Mouse (Mus musculus): ENCODE data around the gene Tmem41b. TPM values are rescaled to one million over a fixed set of nuclear protein-coding genes. Genes with fewer than 3 reads are reported as not detected.

The Tmem41b gene
- total and polyA plus RNA-seq, 2 experiments from 2014 or later: 64.8 to 93.7 TPM

GRCm38 (mm10) chr7:109959716-109960612 is 26.8 kb downstream of the Tmem41b start, which contains the start of gene Dennd5a:
TSS of gene Dennd5a (minus strand) at chr7:109960470.
- peak within 1 kb of the TSS; percentile 87 for H3K9ac ChIP-seq (replicated peaks; ENCODE audit: low read depth, low read length)

GRCm38 (mm10) chr7:109958843-109959715 is 27.6 kb downstream of the Tmem41b start:
- H3K4me1 ChIP-seq (ENCODE audit: control insufficient read depth, insufficient read depth): peaks cover 31% of the 10 kb centered on the region
- 2% methylated on average over 18 of the region's 18 CpGs for WGBS
- no peak for TF ChIP-seq CTCF (IDR thresholded peaks at IDR 0.05; ENCODE audit: low read depth)
- TF ChIP-seq EP300 (IDR thresholded peaks at IDR 0.05; ENCODE audit: low read depth): no peak
- peak; percentile 14; the same call in 1 of the 2 replicates for ATAC-seq (ENCODE audit: insufficient read depth, low read depth)
- DNase-seq (ENCODE audit: low spot score): peak; percentile 11
- H3K27me3 ChIP-seq (ENCODE audit: control insufficient read depth, insufficient read depth, low read length): no peaks in the 10 kb centered on the region
- peak overlapping the region; percentile 93 for H3K27ac ChIP-seq (ENCODE audit: low read depth)
- H3K36me3 ChIP-seq (replicated peaks; ENCODE audit: control insufficient read depth, insufficient read depth, low read length): no peaks in the 10 kb centered on the region
- no peaks in the 10 kb centered on the region for H3K9me3 ChIP-seq (replicated peaks; ENCODE audit: control insufficient read depth, low read length)
- H3K4me2 ChIP-seq (ENCODE audit: low read depth, low read length): peak overlapping the region; percentile 83
- peak overlapping the region; percentile 87 for H3K9ac ChIP-seq (replicated peaks; ENCODE audit: low read depth, low read length)
- H3K4me3 ChIP-seq (ENCODE audit: low read depth, low read length): peak overlapping the region; percentile 80

More at GRCm38 (mm10) chr7:109959716-109960612, 26.8 kb downstream of the Tmem41b start, which contains the start of gene Dennd5a:
- no peaks in the 10 kb centered on the region for H3K36me3 ChIP-seq (replicated peaks; ENCODE audit: control insufficient read depth, insufficient read depth, low read length)
- peak within 1 kb of the TSS; percentile 80 for H3K4me3 ChIP-seq (ENCODE audit: low read depth, low read length)
- no peaks in the 10 kb centered on the region for H3K27me3 ChIP-seq (ENCODE audit: control insufficient read depth, insufficient read depth, low read length)
- under 1% methylated on average over 93 of the region's 107 CpGs for WGBS
- peaks cover 22% of the 10 kb centered on the region for H3K4me1 ChIP-seq (ENCODE audit: control insufficient read depth, insufficient read depth)
- peak within 1 kb of the TSS; percentile 93 for H3K27ac ChIP-seq (ENCODE audit: low read depth)
- no peaks in the 10 kb centered on the region for H3K9me3 ChIP-seq (replicated peaks; ENCODE audit: control insufficient read depth, low read length)
- DNase-seq (ENCODE audit: low spot score): peak; percentile 73
- TF ChIP-seq CTCF (IDR thresholded peaks at IDR 0.05; ENCODE audit: low read depth) (no peak), EP300 (IDR thresholded peaks at IDR 0.05; ENCODE audit: low read depth) (no peak)
- peak; percentile 92 for ATAC-seq (ENCODE audit: insufficient read depth, low read depth)
- H3K4me2 ChIP-seq (ENCODE audit: low read depth, low read length): peak within 1 kb of the TSS; percentile 83

- Histone ChIP-seq H3K9ac (replicated peaks; ENCODE audit: low read depth, low read length) (peak overlapping the region; percentile 87), H3K4me1 (ENCODE audit: control insufficient read depth, insufficient read depth) (peaks cover 33% of the 10 kb centered on the region), H3K27me3 (ENCODE audit: control insufficient read depth, insufficient read depth, low read length) (no peaks in the 10 kb centered on the region), H3K4me3 (ENCODE audit: low read depth, low read length) (peak overlapping the region; percentile 80), H3K36me3 (replicated peaks; ENCODE audit: control insufficient read depth, insufficient read depth, low read length) (no peaks in the 10 kb centered on the region), H3K9me3 (replicated peaks; ENCODE audit: control insufficient read depth, low read length) (no peaks in the 10 kb centered on the region), H3K27ac (ENCODE audit: low read depth) (peak overlapping the region; percentile 93; the same call in 1 of the 2 replicates), H3K4me2 (ENCODE audit: low read depth, low read length) (peak overlapping the region; percentile 83)
- WGBS: 44% methylated on average over 8 of the region's 8 CpGs
- ATAC-seq (ENCODE audit: insufficient read depth, low read depth) (no peak), DNase-seq (ENCODE audit: low spot score) (peak; percentile 11)
- TF ChIP-seq EP300 (IDR thresholded peaks at IDR 0.05; ENCODE audit: low read depth) (no peak), CTCF (IDR thresholded peaks at IDR 0.05; ENCODE audit: low read depth) (no peak)
These were observed 28.5 kb downstream of the Tmem41b start for GRCm38 (mm10) chr7:109957996-109958789.

- H3K4me1 ChIP-seq (ENCODE audit: control insufficient read depth, insufficient read depth): peaks cover 34% of the 10 kb centered on the region
- DNase-seq (ENCODE audit: low spot score): no peak
- no peak overlapping the region for H3K4me2 ChIP-seq (ENCODE audit: low read depth, low read length)
- no peak overlapping the region for H3K4me3 ChIP-seq (ENCODE audit: low read depth, low read length)
- no peak overlapping the region for H3K27ac ChIP-seq (ENCODE audit: low read depth)
- no peaks in the 10 kb centered on the region for H3K36me3 ChIP-seq (replicated peaks; ENCODE audit: control insufficient read depth, insufficient read depth, low read length)
- no peaks in the 10 kb centered on the region for H3K27me3 ChIP-seq (ENCODE audit: control insufficient read depth, insufficient read depth, low read length)
- no peak overlapping the region for H3K9ac ChIP-seq (replicated peaks; ENCODE audit: low read depth, low read length)
- ATAC-seq (ENCODE audit: insufficient read depth, low read depth): no peak
- 58% methylated on average over 6 of the region's 6 CpGs for WGBS
- no peak for TF ChIP-seq CTCF (IDR thresholded peaks at IDR 0.05; ENCODE audit: low read depth)
- H3K9me3 ChIP-seq (replicated peaks; ENCODE audit: control insufficient read depth, low read length): no peaks in the 10 kb centered on the region
These were observed 31.9 kb downstream of the Tmem41b start for GRCm38 (mm10) chr7:109954622-109955401.
